ENCODE assay signal across 16 mouse cellular contexts in genomic region chr5:38152201-38153108, GRCm38 (mm10). TPM values are rescaled to one million over a fixed set of nuclear protein-coding genes. Genes with fewer than 3 reads are reported as not detected.
DNase-seq lines count a peak whose midpoint lies in the region; ATAC-seq lines count a peak whose summit lies in the region.
"Had no signal": no experiment of that assay in that cellular context is flagged by ENCODE, and none has a peak within 500 bp of the region (broad histone marks: within the 10 kb centered on the region; RNA-seq: fewer than 3 reads in every experiment).

No protein-coding gene starts in this region.

- DNase-seq in layer of hippocampus, adult 8-10 months (ENCODE audit: low spot score in 2 of 2) = peak; percentile 6 to 8
- DNase-seq in layer of hippocampus, postnatal 10 days (ENCODE audit: low spot score in 2 of 2) = no peak
- peak; percentile 58 to 68 for DNase-seq in cerebellum, adult 18-20 months
- no peak for DNase-seq in left cerebral cortex, postnatal 4 days
- no peak for DNase-seq in kidney, adult 11 months
- DNase-seq: adrenal gland, postnatal 14 days; gastrocnemius, postnatal 25 days had no signal

- H3K36me3 ChIP-seq in forebrain, embryonic 16.5 days (ENCODE audit: control insufficient read depth, insufficient read depth) = peaks cover 70% of the 10 kb centered on the region
- peaks cover 62% of the 10 kb centered on the region for H3K36me3 ChIP-seq in midbrain, embryonic 16.5 days (ENCODE audit: control insufficient read depth, insufficient read depth, low read length)

- no peaks in the 10 kb centered on the region for H3K9me3 ChIP-seq in forebrain, embryonic 16.5 days (ENCODE audit: control insufficient read depth, low read length)
- no peaks in the 10 kb centered on the region for H3K9me3 ChIP-seq in midbrain, embryonic 16.5 days (replicated peaks; ENCODE audit: control insufficient read depth, low read length, poor library complexity, severe bottlenecking)
- H3K9me3 ChIP-seq: lung, embryonic 15.5 days had no signal

- H3K4me1 ChIP-seq in forebrain, embryonic 16.5 days (replicated peaks; ENCODE audit: control insufficient read depth, insufficient read depth, low read length) = peaks cover 76% of the 10 kb centered on the region
- peaks cover 68% of the 10 kb centered on the region for H3K4me1 ChIP-seq in midbrain, embryonic 16.5 days (ENCODE audit: control insufficient read depth, insufficient read depth, low read length)
- H3K4me1 ChIP-seq: lung, embryonic 15.5 days had no signal

- no peak overlapping the region for H3K27ac ChIP-seq in forebrain, embryonic 16.5 days (ENCODE audit: low read length)
- no peak overlapping the region for H3K27ac ChIP-seq in midbrain, embryonic 16.5 days (ENCODE audit: low read length)
- H3K27ac ChIP-seq: heart, embryonic 13.5 days; limb, embryonic 13.5 days; lung, embryonic 15.5 days had no signal

- intact Hi-C loops in left cerebral cortex, postnatal 4 days (cut with DNase I) = no loop called here

- WGBS in forebrain, embryonic 16.5 days = 71% methylated on average over 10 of the region's 10 CpGs
- WGBS in midbrain, embryonic 16.5 days = 77% methylated on average over 10 of the region's 10 CpGs

- 0 out of 2 replicates have a peak overlapping the region, but pooled peaks have one; percentile 4 for H3K4me3 ChIP-seq in forebrain, embryonic 16.5 days (replicated peaks; ENCODE audit: low read length)
- H3K4me3 ChIP-seq in midbrain, embryonic 16.5 days (ENCODE audit: low read depth, low read length) = no peak overlapping the region
- H3K4me3 ChIP-seq: heart, embryonic 13.5 days; limb, embryonic 13.5 days; lung, embryonic 15.5 days had no signal

- H3K27me3 ChIP-seq in forebrain, embryonic 16.5 days (replicated peaks; ENCODE audit: control insufficient read depth, insufficient read depth, low read length) = no peaks in the 10 kb centered on the region
- H3K27me3 ChIP-seq in midbrain, embryonic 16.5 days (ENCODE audit: control insufficient read depth, insufficient read depth, low read depth, low read length) = no peaks in the 10 kb centered on the region
- H3K27me3 ChIP-seq: limb, embryonic 13.5 days; lung, embryonic 15.5 days had no signal

- H3K9ac ChIP-seq in forebrain, embryonic 16.5 days (replicated peaks; ENCODE audit: low read depth, low read length) = peak overlapping the region; percentile 4; the same call in 1 of the 2 replicates
- 0 out of 2 replicates have a peak overlapping the region, but pooled peaks have one; percentile 5 for H3K9ac ChIP-seq in midbrain, embryonic 16.5 days (ENCODE audit: low read depth, low read length)
- H3K9ac ChIP-seq: heart, embryonic 13.5 days; limb, embryonic 13.5 days; lung, embryonic 15.5 days had no signal

- no peak for ATAC-seq in forebrain, embryonic 16.5 days
- ATAC-seq in midbrain, embryonic 16.5 days = no peak
- ATAC-seq in monocyte, adult 5-6 weeks (replicated peaks; ENCODE audit: insufficient number of reproducible peaks, low FRiP score, low TSS enrichment, poor library complexity, severe bottlenecking) = no peak
- ATAC-seq: CD4-positive, CD25-positive, alpha-beta regulatory T cell, adult 4 months; inflammation-experienced regulatory T-cells, adult 6 months; Patski had no signal

- H3K4me2 ChIP-seq in forebrain, embryonic 16.5 days (ENCODE audit: low read length) = peak overlapping the region; percentile 44
- H3K4me2 ChIP-seq in midbrain, embryonic 16.5 days (ENCODE audit: low read length) = peak overlapping the region; percentile 24
- H3K4me2 ChIP-seq: heart, embryonic 13.5 days; limb, embryonic 13.5 days; lung, embryonic 15.5 days had no signal

RNA-seq across cellular contexts. Expression of gene Nsg1, which starts 7.3 kb away (rescaled TPM):
- 100 to 1,000 TPM; 361 to 451 (median 407) TPM for total RNA-seq in layer of hippocampus, adult 8-10 months (2022)
- 100 to 1,000 TPM; 721 to 749 TPM for total RNA-seq in layer of hippocampus, postnatal 10 days (2021)
- 1,360 and 1,459 TPM in 2 replicates for polyA plus RNA-seq in forebrain, embryonic 16.5 days (2015; fragmentation: Nextera tagmentation; extraction: Ambion mirVana)
- polyA plus RNA-seq in midbrain, embryonic 16.5 days (2015; fragmentation: Nextera tagmentation; extraction: Ambion mirVana) = 1,570 and 1,631 TPM in 2 replicates
- 0.38 TPM in 1 of 3 replicates, not detected in the others for total RNA-seq in monocyte, adult 5-6 weeks (2017)
- total RNA-seq in left cerebral cortex, postnatal 4 days (2021) = 1,000 to 10,000 TPM; 1,267 to 1,299 TPM

Comparison
In these comparisons a context has a peak if more than half of its experiments do, and no peak if none do; other contexts are left out.
1. DNase-seq: peak in layer of hippocampus, adult 8-10 months (2 of 2) and cerebellum, adult 18-20 months (2 of 2); none in layer of hippocampus, postnatal 10 days (0 of 2), left cerebral cortex, postnatal 4 days (single experiment) and kidney, adult 11 months (single experiment).
2. RNA of gene Nsg1, which starts 7.3 kb away (total RNA-seq): 1,267 to 1,299 TPM in left cerebral cortex, postnatal 4 days, 721 to 749 TPM in layer of hippocampus, postnatal 10 days and 361 to 451 TPM in layer of hippocampus, adult 8-10 months; 0.38 TPM in monocyte, adult 5-6 weeks; every median in the first group is over 100 times any median in the second.